Comparison of ENCODE assay signal across 10 mouse cellular contexts in the genomic region with DNA sequence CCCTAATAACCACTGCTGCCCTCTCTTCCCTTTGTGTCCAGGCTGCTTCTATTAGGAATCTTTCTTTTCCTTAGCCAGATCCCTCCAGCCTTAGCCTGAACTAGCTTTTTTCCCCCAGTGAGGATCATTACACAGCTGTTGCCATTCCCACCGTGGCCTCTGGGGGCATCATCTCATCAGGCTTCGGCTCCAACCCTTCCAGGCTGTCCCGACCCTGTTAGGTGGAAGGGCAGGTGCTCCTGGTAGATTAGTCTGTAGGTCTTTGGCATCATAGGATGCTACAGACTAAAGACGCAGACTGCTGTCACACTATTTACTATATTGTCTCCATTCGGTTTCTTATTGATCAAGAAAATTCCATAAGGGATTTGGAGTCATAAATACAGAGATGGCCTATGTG.
A peak's percentile ranks its signal among the peaks of the same experiment; 100 is the strongest.
DNase-seq lines count a peak whose midpoint lies in the region; ATAC-seq lines count a peak whose summit lies in the region.
"Had no signal": no experiment of that assay in that cellular context is flagged by ENCODE, and none has a peak within 500 bp of the region (broad histone marks: within the 10 kb centered on the region; RNA-seq: fewer than 3 reads in every experiment).

No protein-coding gene starts in this region.

- H3K4me3 ChIP-seq in intestine, embryonic 14.5 days (ENCODE audit: low read depth, low read length): no peak overlapping the region
- no peak overlapping the region for H3K4me3 ChIP-seq in intestine, embryonic 16.5 days (ENCODE audit: low read length)
- H3K4me3 ChIP-seq: embryonic facial prominence, embryonic 15.5 days; limb, embryonic 12.5 days had no signal

- H3K27ac ChIP-seq in intestine, embryonic 14.5 days (ENCODE audit: low read depth): no peak overlapping the region
- no peak overlapping the region for H3K27ac ChIP-seq in intestine, embryonic 16.5 days (ENCODE audit: low read length)
- H3K27ac ChIP-seq: embryonic facial prominence, embryonic 15.5 days; limb, embryonic 12.5 days had no signal

- H3K4me1 ChIP-seq in intestine, embryonic 14.5 days (replicated peaks; ENCODE audit: control insufficient read depth, insufficient read depth, low read length): no peaks in the 10 kb centered on the region
- H3K4me1 ChIP-seq in intestine, embryonic 16.5 days (ENCODE audit: control insufficient read depth, insufficient read depth, low read length): no peaks in the 10 kb centered on the region
- H3K4me1 ChIP-seq: embryonic facial prominence, embryonic 15.5 days; limb, embryonic 12.5 days had no signal

- peak; percentile 68 for DNase-seq in intestine, embryonic 14.5 days (ENCODE audit: low spot score)
- DNase-seq in 416B (ENCODE audit: low read depth) (peak; percentile 4), NIH3T3 (ENCODE audit: low read depth) (peak; percentile 31)
- peak; percentile 66 to 82 for DNase-seq in cerebellum, postnatal 25 days
- peak; percentile 63 for DNase-seq in heart, postnatal 4 days
- peak; percentile 52 for DNase-seq in lung, postnatal 36 days
- no peak for DNase-seq in Muller cell, postnatal 12 days (ENCODE audit: inconsistent ontology term)

- no peak overlapping the region for H3K9ac ChIP-seq in intestine, embryonic 14.5 days (ENCODE audit: low read length)
- H3K9ac ChIP-seq in intestine, embryonic 16.5 days (ENCODE audit: low read depth, low read length): no peak overlapping the region
- H3K9ac ChIP-seq: embryonic facial prominence, embryonic 15.5 days; limb, embryonic 12.5 days had no signal

- H3K36me3 ChIP-seq in intestine, embryonic 14.5 days (ENCODE audit: control insufficient read depth, insufficient read depth, low read length): no peaks in the 10 kb centered on the region
- no peaks in the 10 kb centered on the region for H3K36me3 ChIP-seq in intestine, embryonic 16.5 days (ENCODE audit: control insufficient read depth, insufficient read depth, low read length)
- H3K36me3 ChIP-seq: embryonic facial prominence, embryonic 15.5 days; limb, embryonic 12.5 days had no signal

- no peak overlapping the region for H3K4me2 ChIP-seq in intestine, embryonic 14.5 days (ENCODE audit: low read length)
- H3K4me2 ChIP-seq in intestine, embryonic 16.5 days (ENCODE audit: low read depth, low read length): no peak overlapping the region
- H3K4me2 ChIP-seq: embryonic facial prominence, embryonic 15.5 days; limb, embryonic 12.5 days had no signal

- no peak for ATAC-seq in intestine, embryonic 14.5 days (replicated peaks; ENCODE audit: low FRiP score, low TSS enrichment, low read depth)
- no peak for ATAC-seq in intestine, embryonic 16.5 days

- no peaks in the 10 kb centered on the region for H3K27me3 ChIP-seq in intestine, embryonic 14.5 days (replicated peaks; ENCODE audit: control insufficient read depth, insufficient read depth, low read length)
- H3K27me3 ChIP-seq in intestine, embryonic 16.5 days (replicated peaks; ENCODE audit: control insufficient read depth, insufficient read depth, low read length): no peaks in the 10 kb centered on the region
- H3K27me3 ChIP-seq: embryonic facial prominence, embryonic 15.5 days; limb, embryonic 12.5 days had no signal

- 32% methylated on average over 5 of the region's 5 CpGs for WGBS in intestine, embryonic 14.5 days
- WGBS in intestine, embryonic 16.5 days: 25% methylated on average over 5 of the region's 5 CpGs

- no peaks in the 10 kb centered on the region for H3K9me3 ChIP-seq in intestine, embryonic 14.5 days (ENCODE audit: control insufficient read depth, low read length)
- H3K9me3 ChIP-seq in intestine, embryonic 16.5 days (ENCODE audit: control insufficient read depth, low read length): no peaks in the 10 kb centered on the region
- H3K9me3 ChIP-seq: embryonic facial prominence, embryonic 15.5 days; limb, embryonic 12.5 days had no signal
